Mouse (Mus musculus) spleen, adult 2 months (tissue): ENCODE results near the gene B3gnt9. TPM values are rescaled to one million over a fixed set of nuclear protein-coding genes. Genes with fewer than 3 reads are reported as not detected.

Experiments used
- DNase-seq, 2 experiments: peaks; one replicate each; pipeline versions ENCODE4 v3.0.0 to v3.0.0-alpha.2; 2012 to 2021; ENCODE audit warnings: low spot score in 2 of 2, low read depth in 1 of 2
- H3K27ac ChIP-seq: fragments of 200-500 bp; 2 replicates; pipeline ENCODE4 v1.5.1; 2012; ENCODE audit warnings: low read length, inconsistent platforms; ENCODE audit not compliant: insufficient read depth
- H3K27me3 ChIP-seq: fragments of 200-500 bp; 2 replicates; pipeline ENCODE4 v1.6.1; 2012; ENCODE audit warnings: mild to moderate bottlenecking, moderate library complexity, low read length, inconsistent platforms; ENCODE audit not compliant: control insufficient read depth, insufficient read depth
- H3K36me3 ChIP-seq: fragments of 200-500 bp; 2 replicates; pipeline ENCODE4 v1.6.1; 2012; ENCODE audit warnings: mild to moderate bottlenecking, low read length, inconsistent platforms; ENCODE audit not compliant: control insufficient read depth, insufficient read depth
- H3K4me1 ChIP-seq: fragments of 200-500 bp; 2 replicates; pipeline ENCODE4 v1.6.1; 2011; ENCODE audit warnings: inconsistent platforms; ENCODE audit not compliant: control insufficient read depth, insufficient read depth, insufficient read length
- H3K4me3 ChIP-seq: fragments of 200-500 bp; 2 replicates; pipeline ENCODE4 v1.5.1; 2011; ENCODE audit warnings: mild to moderate bottlenecking, inconsistent platforms; ENCODE audit not compliant: insufficient read depth, insufficient read length; ENCODE audit errors: extremely low read depth
- CTCF ChIP-seq: fragments of 200-500 bp; IDR thresholded peaks from 2 replicates; pipeline ENCODE4 v1.5.1; 2011; ENCODE audit warnings: mild to moderate bottlenecking, inconsistent platforms; ENCODE audit not compliant: insufficient read depth, insufficient read length, insufficient replicate concordance; ENCODE audit errors: extremely low read depth
- POLR2A ChIP-seq: fragments of 200-500 bp; IDR thresholded peaks from 2 replicates; pipeline ENCODE4 v1.6.1; 2011; ENCODE audit warnings: low read depth, low read length, inconsistent platforms
- WGBS: fragments of 180-500 bp; shearing (Covaris S2); methylation state at CpG from one replicate; pipeline ENCODE4 v1.1.7; 2018; 5-methylcytosine and 5-hydroxymethylcytosine counted together
- polyA plus RNA-seq: library from polyadenylated mRNA; depleted of rRNA; stranded (reverse); fragments of >200 nt; gene quantifications from 2 replicates; pipeline ENCODE4 v1.2.3, GENCODE M21; 2012

The B3gnt9 gene
- polyA plus RNA-seq, 1 experiment: 11.5 TPM

- peaks cover 29% of the 10 kb centered on the region for H3K4me1 ChIP-seq
- 53% methylated on average over 55 of the region's 55 CpGs for WGBS
- peak overlapping the region; percentile 26; the same call in 1 of the 2 replicates for H3K4me3 ChIP-seq
- no peaks in the 10 kb centered on the region for H3K27me3 ChIP-seq
- no peak overlapping the region for H3K27ac ChIP-seq
- TF ChIP-seq CTCF: no peak
- TF ChIP-seq POLR2A: no peak
- H3K36me3 ChIP-seq: no peaks in the 10 kb centered on the region; the same call in 1 of the 2 replicates
- DNase-seq: no peak
Measured at GRCm38 (mm10) chr8:105258911-105259720, 4.2 kb upstream of the B3gnt9 start.

DNA sequence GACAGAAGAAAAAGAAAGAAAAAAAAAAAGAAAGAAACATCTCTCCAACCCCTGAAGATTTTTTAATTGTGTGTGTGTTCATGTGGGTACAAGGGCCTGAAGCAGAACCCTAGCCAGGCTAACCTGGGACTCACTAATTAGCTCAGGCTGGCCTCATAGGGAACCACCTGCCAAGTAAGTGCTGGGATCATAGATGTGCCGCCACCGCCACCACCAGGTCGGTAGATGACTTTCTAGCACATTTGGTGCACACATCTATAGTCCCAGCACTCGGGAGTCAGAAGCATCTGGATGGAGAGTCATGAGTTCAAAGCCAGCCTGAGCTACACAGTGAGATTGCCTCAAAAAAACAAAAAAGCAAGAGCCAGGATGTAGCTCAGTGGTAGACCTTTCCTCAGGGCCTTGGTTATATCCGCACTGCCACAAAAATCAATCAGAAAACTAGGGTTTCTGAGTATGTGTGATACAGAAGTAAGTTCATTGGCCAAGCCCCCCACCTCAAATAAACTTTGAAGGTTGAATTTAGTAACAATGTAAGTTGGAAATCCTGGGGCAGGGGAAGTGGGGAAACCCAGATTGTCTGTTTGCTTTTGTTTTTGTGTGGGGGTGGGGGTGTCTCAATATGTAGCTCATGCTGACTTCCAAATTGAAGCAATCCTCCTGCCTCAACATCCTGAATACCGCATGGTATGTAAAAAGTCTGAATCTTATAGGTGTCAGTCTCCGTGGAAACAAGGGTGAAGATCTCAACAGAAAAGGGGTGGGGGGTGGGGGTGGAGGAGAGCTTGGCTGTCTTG, 2.6 kb upstream of the B3gnt9 start:
- TF ChIP-seq CTCF (no peak), POLR2A (no peak)
- 87% methylated on average over 7 of the region's 7 CpGs for WGBS
- no peak overlapping the region for H3K4me3 ChIP-seq
- H3K36me3 ChIP-seq: no peaks in the 10 kb centered on the region; the same call in 1 of the 2 replicates
- peaks cover 33% of the 10 kb centered on the region for H3K4me1 ChIP-seq
- no peak for DNase-seq
- no peak overlapping the region for H3K27ac ChIP-seq
- no peaks in the 10 kb centered on the region for H3K27me3 ChIP-seq

- Histone ChIP-seq H3K27me3 (no peaks in the 10 kb centered on the region), H3K36me3 (peaks cover 20% of the 10 kb centered on the region), H3K4me1 (peaks cover 16% of the 10 kb centered on the region), H3K27ac (peak overlapping the region; percentile 66), H3K4me3 (peak overlapping the region; percentile 57)
- peak; percentile 56 to 90 for DNase-seq
- TF ChIP-seq POLR2A (no peak), CTCF (peak; percentile 92)
- under 1% methylated on average over 74 of the region's 74 CpGs for WGBS
Measured at GRCm38 (mm10) chr8:105254152-105254965, 594 bp downstream of the B3gnt9 start.

DNA sequence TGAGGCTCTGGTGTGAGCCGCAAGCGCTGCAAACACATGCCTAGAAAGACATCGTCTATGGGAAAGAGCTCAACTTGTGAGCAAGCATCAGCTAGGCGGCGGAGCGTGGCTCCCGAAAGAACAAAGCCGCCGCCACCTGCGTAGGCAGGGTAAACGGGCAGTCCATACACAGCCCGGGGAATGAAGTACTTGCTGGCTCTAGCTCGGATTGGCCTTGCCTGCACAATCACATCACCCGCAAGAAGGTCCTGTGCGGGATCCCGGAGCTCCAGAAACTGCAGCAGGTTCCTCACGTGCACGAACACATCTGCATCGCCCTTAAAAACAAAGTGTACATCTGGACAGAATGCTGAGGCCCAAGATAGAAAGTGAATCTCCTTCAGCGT, 1.2 kb downstream of the B3gnt9 start:
- H3K27ac ChIP-seq: no peak overlapping the region
- no peaks in the 10 kb centered on the region for H3K27me3 ChIP-seq
- TF ChIP-seq CTCF (no peak), POLR2A (no peak)
- no peak for DNase-seq
- WGBS: 66% methylated on average over 20 of the region's 20 CpGs
- H3K4me3 ChIP-seq: no peak overlapping the region
- peaks cover 12% of the 10 kb centered on the region for H3K4me1 ChIP-seq
- peaks cover 23% of the 10 kb centered on the region for H3K36me3 ChIP-seq

DNA sequence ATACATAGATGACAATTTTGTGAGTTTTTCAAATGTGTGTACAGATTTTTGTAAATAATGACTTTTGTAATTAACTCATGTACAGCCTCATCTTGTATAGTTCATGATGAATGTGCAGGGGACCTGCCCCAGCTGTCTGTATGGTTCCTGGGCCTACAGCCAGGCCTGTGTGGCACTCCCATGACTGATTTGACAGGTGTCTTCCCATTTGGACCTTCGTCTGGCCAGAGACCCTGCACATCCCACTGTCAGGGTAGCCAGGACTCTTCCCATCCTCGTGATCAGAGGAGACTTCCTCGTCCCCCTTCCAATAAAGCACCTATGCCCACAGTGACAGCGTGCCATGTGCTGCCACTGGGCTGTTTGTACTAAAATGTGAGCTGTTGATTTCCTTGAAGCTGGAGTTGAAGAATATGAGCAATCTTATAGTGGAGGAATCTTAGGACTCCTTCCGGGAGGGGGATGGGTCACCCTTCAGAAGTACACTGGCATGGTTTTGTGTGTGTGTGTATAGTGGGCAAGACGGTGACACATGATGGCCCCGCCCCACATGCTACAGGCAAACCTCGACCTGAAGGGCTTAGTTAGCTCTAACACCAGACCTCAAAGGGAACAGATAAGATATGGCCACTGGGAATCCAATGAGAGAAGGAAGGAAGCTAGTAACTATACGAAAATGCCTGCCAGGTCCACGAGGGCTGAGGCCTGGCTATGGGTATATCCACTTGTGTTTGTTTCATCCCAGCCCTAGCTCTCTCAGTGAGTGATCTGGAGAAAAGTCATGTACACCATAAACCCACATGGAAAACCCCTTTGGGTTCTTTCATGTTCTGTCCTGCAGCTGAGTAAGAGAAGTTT, 2.0 kb downstream of the B3gnt9 start:
- no peak overlapping the region for H3K4me3 ChIP-seq
- H3K4me1 ChIP-seq: peaks cover 12% of the 10 kb centered on the region
- no peak for TF ChIP-seq CTCF
- TF ChIP-seq POLR2A: no peak
- H3K36me3 ChIP-seq: peaks cover 27% of the 10 kb centered on the region
- 86% methylated on average over 10 of the region's 10 CpGs for WGBS
- no peaks in the 10 kb centered on the region for H3K27me3 ChIP-seq
- no peak overlapping the region for H3K27ac ChIP-seq
- no peak for DNase-seq

DNA sequence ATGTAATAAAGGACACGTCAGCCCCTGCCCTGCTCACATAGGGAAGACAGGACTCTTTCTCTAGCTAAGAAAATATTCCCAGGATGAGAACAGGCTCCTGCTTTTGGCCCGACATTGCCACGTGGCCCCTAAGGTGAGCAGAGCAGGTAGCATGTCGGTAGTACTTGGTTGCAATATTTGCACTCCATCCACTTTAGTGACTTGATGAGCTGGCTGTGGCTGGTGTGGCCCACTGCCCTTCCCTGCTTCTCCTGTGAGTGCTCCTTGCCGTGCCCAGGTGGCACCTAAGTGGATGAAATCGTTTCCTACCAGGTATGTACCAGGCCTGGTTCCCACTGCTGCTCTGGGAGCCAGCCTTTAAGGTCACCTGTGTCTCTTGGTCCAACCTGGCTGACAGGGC, 3.0 kb downstream of the B3gnt9 start:
- peaks cover 12% of the 10 kb centered on the region for H3K4me1 ChIP-seq
- H3K27ac ChIP-seq: no peak overlapping the region
- 92% methylated on average over 6 of the region's 6 CpGs for WGBS
- TF ChIP-seq POLR2A: no peak
- no peak for TF ChIP-seq CTCF
- no peaks in the 10 kb centered on the region for H3K27me3 ChIP-seq
- no peak for DNase-seq
- no peak overlapping the region for H3K4me3 ChIP-seq
- peaks cover 34% of the 10 kb centered on the region for H3K36me3 ChIP-seq
